Mouse (Mus musculus) midbrain, embryonic 16.5 days (tissue): ENCODE data around the gene Gm17577. TPM values are rescaled to one million over a fixed set of nuclear protein-coding genes. Genes with fewer than 3 reads are reported as not detected.
"Not testable (repeated sequence)": the region's sequence is repeated elsewhere in the genome, so short reads cannot be mapped to it uniquely, and the experiment has no call there.

Experiments used
- ATAC-seq: fragments of 200-750 bp; cut with Nextera tagmentation; 2 replicates; pipeline ENCODE4 v1.8.0; 2017; ENCODE audit warnings: moderate TSS enrichment
- H3K27ac ChIP-seq: fragments of 300-500 bp; sonication (generic); 2 replicates; pipeline ENCODE4 v1.5.1; 2014; ENCODE audit warnings: mild to moderate bottlenecking, low read length, mixed read lengths
- H3K27me3 ChIP-seq: fragments of 300-500 bp; sonication (generic); 2 replicates; pipeline ENCODE4 v1.6.1; 2014; ENCODE audit warnings: low read depth, low read length, mixed read lengths; ENCODE audit not compliant: control insufficient read depth, insufficient read depth
- H3K36me3 ChIP-seq: fragments of 300-500 bp; sonication (generic); 2 replicates; pipeline ENCODE4 v1.6.1; 2014; ENCODE audit warnings: mild to moderate bottlenecking, low read length, moderate library complexity, mixed read lengths; ENCODE audit not compliant: control insufficient read depth, insufficient read depth
- H3K4me1 ChIP-seq: fragments of 300-500 bp; sonication (generic); 2 replicates; pipeline ENCODE4 v1.6.1; 2014; ENCODE audit warnings: mild to moderate bottlenecking, low read length, mixed read lengths; ENCODE audit not compliant: control insufficient read depth, insufficient read depth
- H3K4me2 ChIP-seq: fragments of 300-500 bp; sonication (generic); 2 replicates; pipeline ENCODE4 v1.6.1; 2014; ENCODE audit warnings: mild to moderate bottlenecking, low read length, mixed read lengths
- H3K4me3 ChIP-seq: fragments of 300-500 bp; sonication (generic); 2 replicates; pipeline ENCODE4 v1.5.1; 2014; ENCODE audit warnings: low read depth, mild to moderate bottlenecking, low read length, moderate library complexity, mixed read lengths
- H3K9ac ChIP-seq: fragments of 300-500 bp; sonication (generic); 2 replicates; pipeline ENCODE4 v1.6.1; 2014; ENCODE audit warnings: low read depth, low read length, mixed read lengths
- H3K9me3 ChIP-seq: fragments of 300-500 bp; sonication (generic); replicated peaks from 2 replicates; pipeline ENCODE4 v1.6.1; 2014; ENCODE audit warnings: mild to moderate bottlenecking, low read length, mixed read lengths; ENCODE audit not compliant: control insufficient read depth, poor library complexity, severe bottlenecking
- WGBS: fragments of 180-500 bp; shearing (Covaris S2); extraction: QIAGEN DNeasy Blood & Tissue Kit; methylation state at CpG from one replicate; pipeline ENCODE4 v1.1.7; 2014; 5-methylcytosine and 5-hydroxymethylcytosine counted together
- polyA plus RNA-seq: library from polyadenylated mRNA; unstranded; fragments of >200 nt; fragmentation: Nextera tagmentation; extraction: Ambion mirVana; gene quantifications from 2 replicates; pipeline ENCODE4 v1.2.1, GENCODE M21; 2015

Gm17577 gene
- not detected in 2 replicates for polyA plus RNA-seq

DNA sequence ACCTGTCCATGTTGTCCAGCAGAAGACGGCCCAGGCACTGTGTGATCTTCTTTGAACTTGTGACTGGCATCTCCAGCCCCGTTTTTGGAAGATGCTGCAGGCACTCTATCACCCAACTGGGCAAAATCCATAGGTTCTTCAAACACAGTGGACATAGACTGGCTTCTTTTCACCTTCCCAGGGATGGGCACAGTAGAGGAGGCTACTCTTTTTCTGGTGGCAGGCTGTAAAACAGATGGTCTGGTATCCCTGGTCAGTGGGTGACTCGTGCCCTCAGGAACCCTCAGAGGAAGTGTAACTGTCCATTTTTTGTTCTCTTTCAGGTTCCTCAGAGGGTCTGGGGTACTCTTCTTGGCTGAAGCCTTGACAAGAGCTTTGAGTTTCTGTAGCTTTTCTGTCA, at the start of gene Gm17577:
Gene Gm17577 (minus strand): TSS at position 101 of the 400 bp plus-strand sequence.
- H3K9ac ChIP-seq, H3K27ac ChIP-seq, H3K36me3 ChIP-seq, H3K27me3 ChIP-seq, H3K9me3 ChIP-seq, H3K4me2 ChIP-seq, H3K4me1 ChIP-seq, ATAC-seq, H3K4me3 ChIP-seq: not testable (repeated sequence)
- no CpG with 5 or more reads among the region's 3 CpGs for WGBS

DNA sequence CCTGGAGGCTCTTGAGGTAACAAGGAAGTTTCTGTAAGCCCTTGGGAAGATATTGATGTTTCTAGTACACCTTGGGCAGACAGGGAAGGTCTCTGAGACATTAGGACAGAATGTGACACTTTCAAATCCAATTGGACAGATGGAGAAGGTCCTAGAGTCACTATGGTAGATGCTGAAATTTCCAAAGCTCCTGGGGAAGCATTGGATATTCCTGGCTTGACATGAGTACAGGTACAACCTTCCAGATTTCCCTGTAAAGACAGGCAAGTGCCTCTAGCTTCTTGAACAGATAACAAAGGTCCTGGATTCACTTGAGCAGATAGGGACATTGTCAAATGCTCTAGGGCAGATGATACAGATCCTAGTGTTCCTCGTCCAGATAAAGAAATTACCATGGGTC, 24.3 kb downstream of the Gm17577 start, which contains the start of gene Srsx:
Gene Srsx (minus strand): TSS at position 101 of the 400 bp plus-strand sequence.
- not testable (repeated sequence) for H3K4me1 ChIP-seq, H3K4me3 ChIP-seq, H3K27ac ChIP-seq, H3K4me2 ChIP-seq, ATAC-seq, H3K9ac ChIP-seq, H3K36me3 ChIP-seq, H3K9me3 ChIP-seq, H3K27me3 ChIP-seq
- no CpG with 5 or more reads among the region's 1 CpGs for WGBS

Other genes starting within 250 kb of the Gm17577 start
- gene Gm17521, start 217.2 kb downstream of the Gm17577 start, polyA plus RNA-seq, result not detected in 2 replicates
- gene Cldn34c1, start 143.4 kb downstream of the Gm17577 start, polyA plus RNA-seq, result 29.5 and 34.2 TPM in 2 replicates
- gene Srsx, start 24.4 kb downstream of the Gm17577 start, polyA plus RNA-seq, result not detected in 2 replicates